Mouse (Mus musculus): ENCODE data around the gene Usp37. TPM values are rescaled to one million over a fixed set of nuclear protein-coding genes. Genes with fewer than 3 reads are reported as not detected.

The Usp37 gene
- polyA plus RNA-seq, 1 experiment, result 4.1 TPM

Other genes starting within 250 kb of the Usp37 start
- gene Tmbim1, start 238.7 kb downstream of the Usp37 start, polyA plus RNA-seq (2012; rRNA removed), result 162 and 225 TPM in 2 replicates
- gene Catip, start 182.2 kb downstream of the Usp37 start, polyA plus RNA-seq (2012; rRNA removed), result 1.8 and 2.3 TPM in 2 replicates
- 36.3 and 42.9 TPM in 2 replicates for gene Slc11a1, start 169.1 kb downstream of the Usp37 start, polyA plus RNA-seq (2012; rRNA removed)
- gene Ctdsp1, start 152.8 kb downstream of the Usp37 start, polyA plus RNA-seq (2012; rRNA removed), result 106 and 112 TPM in 2 replicates
- gene Vil1, start 134.9 kb downstream of the Usp37 start, polyA plus RNA-seq (2012; rRNA removed), result 1.3 and 2.6 TPM in 2 replicates
- 18.6 and 20.4 TPM in 2 replicates for gene Cnot9, start 38.2 kb downstream of the Usp37 start, polyA plus RNA-seq (2012; rRNA removed)
- 0.63 and 0.91 TPM in 2 replicates for gene Plcd4, start 1.4 kb downstream of the Usp37 start, polyA plus RNA-seq (2012; rRNA removed)
- 13.5 and 15.7 TPM in 2 replicates for gene Zfp142, start 44.0 kb upstream of the Usp37 start, polyA plus RNA-seq (2012; rRNA removed)
- 18.0 and 19.3 TPM in 2 replicates for gene Bcs1l, start 44.0 kb upstream of the Usp37 start, polyA plus RNA-seq (2012; rRNA removed)
- gene Rnf25, start 57.1 kb upstream of the Usp37 start, polyA plus RNA-seq (2012; rRNA removed), result 61.1 and 67.2 TPM in 2 replicates
- gene Stk36, start 57.2 kb upstream of the Usp37 start, polyA plus RNA-seq (2012; rRNA removed), result 3.3 and 4.5 TPM in 2 replicates
- 10.1 and 12.9 TPM in 2 replicates for gene Ttll4, start 117.5 kb upstream of the Usp37 start, polyA plus RNA-seq (2012; rRNA removed)
- 35.7 and 45.1 TPM in 2 replicates for gene Cyp27a1, start 169.3 kb upstream of the Usp37 start, polyA plus RNA-seq (2012; rRNA removed)
- 2.5 and 4.1 TPM in 2 replicates for gene Prkag3, start 204.9 kb upstream of the Usp37 start, polyA plus RNA-seq (2012; rRNA removed)
- 7.4 and 13.7 TPM in 2 replicates for gene Wnt6, start 227.6 kb upstream of the Usp37 start, polyA plus RNA-seq (2012; rRNA removed)
- gene Wnt10a, start 247.2 kb upstream of the Usp37 start, polyA plus RNA-seq (2012; rRNA removed), result 3.2 and 3.6 TPM in 2 replicates